Mouse (Mus musculus) activated CD4-positive, CD25-positive, alpha-beta regulatory T cell (primary cell): Measurements from ENCODE around the gene Erbb4. TPM values are rescaled to one million over a fixed set of nuclear protein-coding genes. Genes with fewer than 3 reads are reported as not detected.

Experiments
- polyA plus RNA-seq, 2 experiments: library from polyadenylated mRNA; unstranded; fragments of 100-300 nt; shearing (Covaris generic); gene quantifications; one replicate each; pipeline ENCODE4 v1.2.1; 2017

Gene Erbb4
- under 1 TPM in 1 of 2 experiments, not detected in 1; 0.12 TPM for polyA plus RNA-seq

GRCm38 (mm10) chr1:69107485-69108158 lies at the start of gene Erbb4:
TSS of gene Erbb4 (minus strand) at chr1:69108059.

